Mouse (Mus musculus) CH12.LX (cell line): Measurements from ENCODE around the gene Suclg2.

ENCODE experiments used
- CTCF ChIP-seq, 2 experiments: IDR thresholded peaks in 1 of 2; conservative IDR thresholded peaks in 1 of 2; 2 replicates each; pipeline ENCODE4 v1.5.1; 2011 to 2012; ENCODE audit warnings: low read depth in 2 of 2, low read length in 2 of 2, improper control_type of control experiment in 1 of 2, inconsistent platforms in 1 of 2, mild to moderate bottlenecking in 1 of 2, moderate library complexity in 1 of 2
- E2F4 ChIP-seq: IDR thresholded peaks from 2 replicates; pipeline ENCODE4 v1.6.1; 2011; ENCODE audit warnings: low read depth, low read length, improper control_type of control experiment; ENCODE audit not compliant: insufficient replicate concordance
- MXI1 ChIP-seq: IDR thresholded peaks from 2 replicates; pipeline ENCODE4 v1.6.1; 2011; ENCODE audit warnings: mild to moderate bottlenecking, low read depth, low read length, improper control_type of control experiment
- POLR2A ChIP-seq: IDR thresholded peaks from 2 replicates; pipeline ENCODE4 v1.6.1; 2011; ENCODE audit warnings: low read depth, mild to moderate bottlenecking, improper control_type of control experiment, low read length
- RAD21 ChIP-seq: IDR thresholded peaks from 2 replicates; pipeline ENCODE4 v1.6.1; 2011; ENCODE audit warnings: low read depth, mild to moderate bottlenecking, low read length, improper control_type of control experiment, moderate library complexity

- TF ChIP-seq E2F4 (no peak), CTCF (conservative IDR thresholded peaks at IDR 0.05 in 1 of 2, IDR thresholded peaks at IDR 0.05 in 1 of 2; ENCODE audit: low read depth in 2 of 2, low read length in 2 of 2) (no peak), RAD21 (no peak), MXI1 (no peak), POLR2A (no peak)
These were observed 128.1 kb downstream of the Suclg2 start for GRCm38 (mm10) chr6:95590463-95590862.
